Mouse (Mus musculus) mouse embryonic stem cell (cell line): Measurements from ENCODE around the gene Slc4a1ap.
"Not testable (repeated sequence)": the region's sequence is repeated elsewhere in the genome, so short reads cannot be mapped to it uniquely, and the experiment has no call there.

Experiments used
- in situ Hi-C, 2 experiments: fragments of 300-500 bp; cut with MboI; formaldehyde crosslinking; loops; 1 replicate in 1 of 2; 3 replicates in 1 of 2; pipeline ENCODE4 v1.14.3; 2019 to 2020; ENCODE audit warnings: low sequenced_read_pairs in 2 of 2, low pct_unique_long_range_greater_than_20kb in 1 of 2, mixed read lengths in 1 of 2; ENCODE audit not compliant: unreplicated experiment in 1 of 2

The Slc4a1ap gene

DNA sequence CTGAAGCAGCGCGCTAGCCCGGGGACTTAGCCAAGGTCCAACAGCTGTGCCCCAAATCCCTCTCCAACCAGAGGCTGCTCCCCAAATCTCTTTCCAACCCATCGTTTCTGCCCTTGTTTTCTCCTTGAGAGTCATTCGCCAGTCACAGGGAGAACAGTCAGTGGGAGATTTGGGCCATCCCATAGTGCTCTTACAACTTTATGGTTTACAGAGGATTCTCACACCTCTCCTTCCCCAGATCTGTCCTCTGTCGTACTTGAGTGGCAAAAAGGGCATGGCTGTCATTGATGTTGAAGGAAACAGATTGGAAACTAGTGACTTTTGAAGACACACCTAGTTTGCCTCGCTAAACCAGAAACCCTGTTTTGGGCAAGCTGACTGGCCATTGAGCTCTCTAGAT, 37.1 kb downstream of the Slc4a1ap start:
- in situ Hi-C loops, result no loop called here

DNA sequence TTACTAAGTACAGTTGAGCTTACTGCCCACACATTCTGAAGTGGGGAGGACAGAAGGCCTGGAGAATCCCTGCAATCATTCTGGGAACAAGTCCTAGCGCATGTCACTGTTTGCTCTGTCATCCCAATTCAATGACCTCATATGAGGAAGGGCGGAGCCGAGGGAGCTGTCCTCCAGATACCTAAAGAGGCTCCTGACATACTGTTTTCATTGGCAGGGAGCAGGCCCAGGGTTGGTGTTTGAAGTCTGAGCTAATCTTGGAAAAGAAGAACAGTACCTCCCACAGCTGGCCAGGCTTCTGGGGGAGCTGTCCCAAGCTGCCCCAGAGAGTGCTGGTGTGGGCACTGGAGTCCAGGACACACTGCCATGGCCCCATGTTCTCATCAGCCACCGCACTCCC, 38.2 kb downstream of the Slc4a1ap start:
- in situ Hi-C loops, result no loop called here

DNA sequence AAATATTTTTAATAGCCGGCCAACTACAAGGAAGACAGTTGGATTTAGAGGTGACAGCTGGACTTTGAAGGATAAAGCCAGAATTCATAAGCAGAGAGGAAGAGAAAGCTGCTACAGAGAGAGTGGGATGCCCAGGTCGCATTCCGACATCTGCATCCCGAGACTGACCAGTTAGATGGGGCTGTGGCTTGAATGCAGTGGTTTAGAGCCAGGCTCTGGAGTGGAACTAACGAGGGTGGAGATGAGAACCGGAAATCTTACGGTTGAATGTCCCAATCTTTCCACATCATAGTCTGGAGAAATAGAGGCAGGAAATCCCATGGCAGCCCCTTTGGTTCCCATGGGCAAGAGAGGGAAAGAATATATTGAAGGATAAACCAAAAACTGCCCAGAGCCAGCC, 39.2 kb downstream of the Slc4a1ap start:
- in situ Hi-C loops, result no loop called here

DNA sequence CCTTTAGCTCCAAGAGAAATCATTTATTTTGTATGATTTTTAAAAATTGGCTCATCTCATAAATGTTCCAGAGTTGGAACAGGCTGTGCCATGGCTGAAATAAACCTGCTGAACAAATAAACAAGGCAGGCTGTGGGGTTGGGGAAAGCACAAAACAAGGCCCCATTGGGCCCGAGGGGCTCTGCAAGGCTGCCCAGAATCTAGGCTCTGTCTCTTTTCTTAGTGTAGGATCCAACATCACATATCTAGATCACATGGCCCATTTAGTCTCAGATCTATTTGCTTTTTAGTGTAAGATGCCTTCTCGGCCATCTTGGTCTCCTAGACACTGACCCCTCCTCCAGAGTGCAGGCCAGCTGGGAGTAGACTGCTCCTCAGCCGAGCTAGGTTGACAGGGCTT, 39.7 kb downstream of the Slc4a1ap start:
- in situ Hi-C loops, result no loop called here

DNA sequence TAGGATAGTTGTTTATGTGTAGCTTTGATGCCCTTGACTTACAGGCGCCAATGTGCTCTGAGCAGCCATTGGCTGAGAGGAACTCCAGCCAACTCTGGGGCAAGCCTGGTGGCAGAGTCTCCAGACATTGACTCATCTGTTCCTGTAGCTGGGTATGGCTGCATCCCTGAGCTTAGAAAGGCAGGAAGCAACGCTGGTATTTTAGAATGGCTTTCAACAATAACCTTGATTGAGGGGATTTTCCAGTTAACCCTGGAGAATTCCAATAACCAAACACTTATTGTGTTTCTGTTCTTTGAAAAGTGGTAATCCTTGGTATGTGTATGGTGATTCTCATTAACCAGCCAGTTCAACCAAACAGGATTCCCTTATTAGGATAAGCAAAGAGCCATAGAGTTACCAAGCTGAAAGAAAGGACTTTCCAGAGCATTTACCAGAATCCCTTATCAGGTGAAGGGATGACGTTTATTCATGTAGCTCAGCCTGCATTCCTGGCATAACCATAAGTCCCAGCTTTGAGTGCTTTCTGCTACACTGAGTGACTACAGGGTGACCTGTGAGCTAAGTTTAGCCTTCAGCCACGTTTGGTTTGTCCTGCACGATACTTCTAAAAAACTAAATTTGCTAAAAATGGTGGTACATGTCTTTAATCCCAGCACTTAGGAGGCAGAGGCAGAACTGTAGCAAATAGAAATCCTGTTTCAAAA, 41.3 kb downstream of the Slc4a1ap start:
- in situ Hi-C loops, result no loop called here

DNA sequence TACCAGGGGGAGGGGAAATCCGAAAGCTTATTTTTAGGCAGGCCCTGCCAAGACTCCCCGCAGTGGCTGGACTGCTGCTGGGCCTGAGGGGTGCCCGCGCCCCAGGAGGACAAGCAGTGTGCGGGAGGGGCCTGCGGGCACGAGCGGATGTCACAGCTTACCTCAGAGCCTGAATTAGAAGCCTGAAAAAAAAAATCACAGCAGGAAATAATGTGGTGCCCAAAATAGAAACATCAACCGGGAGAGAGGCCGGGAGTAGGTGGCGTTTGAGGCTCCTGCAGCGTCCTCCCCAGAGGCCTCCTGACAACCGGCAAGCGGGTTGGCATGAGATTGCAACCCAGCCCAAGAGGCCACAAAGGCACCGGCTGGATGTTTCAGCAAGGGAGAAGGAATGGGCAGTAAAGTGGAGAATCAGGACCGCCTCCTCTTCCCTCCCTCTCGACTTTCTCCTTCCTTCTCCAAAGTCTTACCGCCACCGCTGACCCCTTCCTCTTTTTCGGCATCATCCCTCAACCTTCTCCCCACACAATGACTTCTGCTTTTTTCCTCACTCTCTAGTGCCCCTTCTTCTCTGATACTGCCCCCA, 44.3 kb downstream of the Slc4a1ap start:
- in situ Hi-C loops, result no loop called here

DNA sequence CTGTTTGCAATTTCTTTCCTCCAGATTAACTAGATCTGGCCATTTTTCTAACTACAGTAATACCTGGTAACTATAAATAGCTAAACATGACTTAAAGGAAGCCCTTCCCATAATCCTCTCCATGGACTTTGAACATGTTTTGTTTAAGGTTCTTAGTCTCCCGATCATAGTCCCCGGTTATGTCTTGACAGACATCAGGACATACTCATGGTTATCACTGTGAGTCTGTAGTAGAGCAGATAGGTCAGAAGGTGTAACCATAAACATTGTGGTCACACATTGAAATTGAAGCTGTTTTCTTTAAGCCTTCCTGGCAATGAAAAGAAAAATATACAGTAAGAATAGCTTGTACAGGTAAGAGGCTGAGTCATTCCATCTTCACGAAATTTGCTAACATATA, 46.9 kb downstream of the Slc4a1ap start:
- in situ Hi-C loops, result no loop called here

DNA sequence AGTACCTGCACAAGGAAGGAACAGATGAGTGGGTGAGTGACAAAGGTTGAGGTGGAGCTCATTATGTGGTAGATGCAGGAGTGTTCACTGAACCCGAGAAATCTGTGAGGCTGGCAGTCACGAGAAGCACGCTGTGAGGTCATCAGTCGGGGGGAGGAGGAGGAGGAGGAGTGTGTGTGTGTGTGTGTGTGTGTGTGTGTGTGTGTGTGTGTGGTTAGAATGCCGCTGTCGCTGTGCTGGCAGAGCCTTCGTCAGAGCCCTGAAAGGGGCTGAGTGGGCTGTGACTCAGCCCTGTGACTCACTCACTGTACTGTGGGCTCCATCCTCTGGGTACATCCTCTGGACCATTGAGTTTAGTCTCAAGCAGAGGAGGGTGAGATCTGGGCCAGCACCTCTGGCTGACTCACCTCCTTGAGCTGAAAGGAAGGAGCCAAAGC, 49.8 kb downstream of the Slc4a1ap start:
- in situ Hi-C loops, result no loop called here

DNA sequence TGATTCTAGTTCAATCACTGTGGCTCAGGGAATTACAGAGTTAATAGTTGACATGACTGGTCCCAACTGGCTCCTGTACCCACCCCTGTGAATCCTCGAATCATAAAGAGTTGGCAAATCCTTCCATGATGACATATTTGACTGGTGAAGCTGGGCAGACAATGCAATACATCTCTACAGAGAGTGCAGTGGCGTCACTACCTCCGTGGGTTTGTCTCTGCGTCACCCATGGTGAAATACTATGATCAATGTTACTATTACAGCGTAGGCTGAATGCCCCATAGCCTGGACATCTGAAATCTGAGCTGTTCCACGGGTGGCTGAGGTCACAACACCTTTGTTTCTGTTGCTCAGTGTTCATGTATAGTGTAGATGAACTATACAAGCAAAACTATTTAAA, 54.5 kb downstream of the Slc4a1ap start:
- in situ Hi-C loops, result no loop called here

DNA sequence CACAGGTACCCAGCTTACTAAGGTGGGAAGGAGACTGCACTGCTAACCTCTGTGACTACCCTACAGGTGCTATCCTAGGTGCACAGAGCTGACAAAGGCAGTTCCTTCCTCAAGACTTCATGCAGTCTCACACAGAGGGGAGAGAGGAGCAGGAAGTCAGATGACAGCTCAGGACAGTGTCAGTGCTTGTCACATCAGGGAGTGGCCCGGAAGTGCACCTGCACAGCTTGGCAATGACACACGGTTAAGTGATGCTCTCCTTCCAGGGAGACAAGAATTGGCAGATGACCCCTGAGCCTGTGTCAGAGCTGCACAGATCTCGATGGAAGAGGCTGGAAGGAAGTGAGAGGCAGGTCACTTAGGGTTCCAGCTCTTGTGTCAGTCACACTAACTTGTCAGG, 55.1 kb downstream of the Slc4a1ap start:
- in situ Hi-C loops, result no loop called here

DNA sequence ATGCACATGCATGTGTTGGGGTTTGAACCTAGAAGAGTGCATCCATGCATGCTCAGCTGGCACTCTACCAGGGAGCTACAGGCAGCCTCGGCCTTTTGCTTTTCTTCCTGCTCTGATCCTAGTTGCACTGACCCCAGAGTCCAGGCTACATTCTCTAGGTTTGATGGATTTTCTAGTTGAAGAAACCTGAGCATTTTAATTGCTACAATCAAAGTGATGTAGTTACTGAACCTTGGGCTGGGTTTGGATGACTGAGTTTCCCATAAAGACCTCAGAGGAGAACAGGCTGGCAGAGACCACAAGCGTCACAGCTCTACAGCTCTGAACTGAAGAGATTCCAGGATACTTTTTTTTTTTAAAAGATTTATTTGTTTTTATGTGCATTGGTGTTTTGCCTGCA, 56.5 kb downstream of the Slc4a1ap start:
- in situ Hi-C loops, result no loop called here

DNA sequence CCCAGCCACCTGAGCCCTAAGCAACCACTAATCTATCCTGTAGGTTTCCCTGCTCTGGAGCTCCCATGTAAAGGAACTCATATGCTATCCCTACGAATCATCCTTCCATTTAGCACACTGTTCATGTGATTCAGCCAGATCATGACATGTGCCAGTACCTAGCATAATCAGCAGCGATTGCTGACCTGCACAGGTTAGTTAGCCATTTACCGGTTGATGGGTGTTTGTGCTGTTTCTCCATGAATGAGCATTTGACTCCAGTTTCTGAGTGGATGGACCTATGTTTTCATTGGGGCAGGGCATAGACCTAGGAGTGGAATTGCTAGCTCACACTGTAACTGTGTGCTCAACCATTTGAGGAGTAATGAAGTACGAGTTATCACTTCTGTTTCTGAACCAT, 58.7 kb downstream of the Slc4a1ap start:
- in situ Hi-C loops, result no loop called here

DNA sequence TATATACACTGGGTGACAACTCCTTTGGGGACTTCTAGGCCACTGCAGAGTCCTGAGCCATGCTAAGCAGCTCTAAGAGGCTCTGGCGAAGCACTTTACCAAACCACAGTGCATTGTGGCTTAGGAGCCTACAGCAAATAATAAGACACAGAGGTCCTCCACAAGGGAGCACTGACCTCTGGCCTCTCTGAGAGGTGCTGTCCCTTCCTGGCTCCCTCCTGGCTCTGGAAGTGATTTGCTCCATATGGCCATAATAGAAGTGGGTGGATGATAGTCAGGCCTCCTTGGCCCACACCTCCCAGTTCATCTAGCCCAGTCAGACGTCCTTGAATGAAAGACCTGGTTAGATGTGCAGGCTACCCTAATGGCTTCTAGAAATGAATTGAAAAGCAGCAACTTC, 61.2 kb downstream of the Slc4a1ap start:
- in situ Hi-C loops, result no loop called here

DNA sequence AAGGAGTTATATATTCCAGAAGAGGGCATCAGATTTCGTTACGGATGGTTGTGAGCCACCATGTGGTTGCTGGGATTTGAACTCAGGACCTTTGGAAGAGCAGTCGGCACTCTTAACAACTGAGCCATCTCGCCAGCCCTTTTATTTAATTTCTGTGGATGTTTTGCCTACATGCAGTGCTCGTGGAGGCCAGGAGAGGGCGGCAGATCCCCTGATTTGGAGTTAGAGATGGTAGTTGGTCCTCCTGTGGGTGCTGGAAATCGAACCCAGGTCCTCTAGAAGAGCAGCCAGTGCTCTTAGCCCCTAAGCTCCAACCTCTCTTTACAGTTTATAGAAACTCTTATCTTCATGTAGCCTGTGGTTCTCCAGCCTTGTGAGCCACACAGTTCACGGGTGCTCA, 61.9 kb downstream of the Slc4a1ap start:
- in situ Hi-C loops, result not testable (repeated sequence)

DNA sequence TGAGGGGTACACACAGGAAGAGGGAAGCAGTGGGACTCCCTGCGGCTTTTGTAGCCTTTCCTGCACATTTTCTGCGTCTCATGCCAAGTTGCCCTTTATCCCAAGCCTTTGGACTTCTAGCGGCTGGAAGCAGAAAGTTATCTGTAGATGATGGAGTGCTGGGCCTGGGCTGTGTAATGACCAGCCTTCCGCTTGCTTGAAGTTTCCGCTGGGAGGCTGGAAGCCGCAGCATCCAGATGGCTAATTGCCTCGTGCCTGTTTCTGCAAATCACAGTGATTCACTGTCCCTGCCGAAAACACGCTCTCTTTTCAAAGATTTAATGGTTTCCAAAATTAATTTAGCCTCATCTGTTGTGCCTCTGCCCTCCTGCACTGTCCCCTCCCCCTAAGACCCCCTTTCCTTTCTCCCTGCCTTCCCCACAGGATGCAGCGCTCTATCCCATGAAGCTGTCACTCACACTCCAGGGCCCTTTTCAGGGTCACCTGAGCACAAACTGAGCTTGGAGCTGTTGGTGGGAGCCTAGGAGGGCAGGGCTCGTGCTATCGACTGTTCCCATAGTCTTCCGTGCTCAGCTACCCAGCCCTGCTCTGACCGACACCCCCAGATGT, 63.0 kb downstream of the Slc4a1ap start:
- in situ Hi-C loops, result loop anchor here in 1 of 2 experiments (10.0 kb wide), 1 partner anchor 555 kb away; no protein-coding TSS in a partner anchor

DNA sequence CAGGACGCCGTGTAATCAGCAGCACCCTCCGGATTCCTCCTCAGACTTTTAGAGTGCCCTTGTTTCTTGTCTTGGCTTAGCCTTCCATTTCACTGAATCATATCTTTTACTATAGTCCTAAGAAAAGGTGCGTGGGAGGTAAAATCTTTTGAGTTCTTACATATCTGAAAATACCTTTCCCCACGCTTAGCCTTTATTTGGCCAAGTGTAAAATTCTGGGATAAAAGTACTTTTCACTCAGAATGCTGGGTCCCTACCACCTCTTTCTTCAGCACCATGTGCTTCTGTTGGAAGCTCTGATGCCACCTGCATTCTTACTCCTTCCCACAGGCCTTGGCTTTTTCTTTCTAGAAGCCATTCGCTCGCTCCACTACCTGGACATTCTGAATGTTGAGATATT, 64.3 kb downstream of the Slc4a1ap start:
- in situ Hi-C loops, result loop anchor here in 1 of 2 experiments (10.0 kb wide), 1 partner anchor 554 kb away; no protein-coding TSS in a partner anchor

DNA sequence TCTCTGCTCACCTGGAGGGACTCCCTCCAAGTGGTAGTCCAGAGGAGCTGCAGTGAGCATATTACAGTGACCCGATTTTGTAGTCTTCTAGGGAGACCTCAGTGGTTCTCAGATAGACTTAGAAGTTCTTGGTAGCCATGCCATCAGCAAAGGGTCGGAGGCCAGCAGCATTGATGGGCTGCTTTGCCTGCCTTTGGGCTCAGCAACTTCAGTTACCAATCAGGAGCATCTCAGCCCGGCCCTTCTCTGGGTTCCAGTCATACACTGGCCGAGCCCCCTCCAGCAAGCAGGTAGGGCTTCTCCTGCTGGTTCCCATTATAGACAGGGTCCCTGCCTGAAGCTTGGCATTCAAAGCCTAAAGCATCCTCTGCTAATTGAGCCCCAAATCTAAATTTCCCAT, 69.1 kb downstream of the Slc4a1ap start:
- in situ Hi-C loops, result loop anchor here (5.0 to 10.0 kb wide), 3 partner anchors 101 to 601 kb away; partner anchors contain the start of genes Babam2 (in 1 of the 2) and Rbks (in 1 of the 2)

DNA sequence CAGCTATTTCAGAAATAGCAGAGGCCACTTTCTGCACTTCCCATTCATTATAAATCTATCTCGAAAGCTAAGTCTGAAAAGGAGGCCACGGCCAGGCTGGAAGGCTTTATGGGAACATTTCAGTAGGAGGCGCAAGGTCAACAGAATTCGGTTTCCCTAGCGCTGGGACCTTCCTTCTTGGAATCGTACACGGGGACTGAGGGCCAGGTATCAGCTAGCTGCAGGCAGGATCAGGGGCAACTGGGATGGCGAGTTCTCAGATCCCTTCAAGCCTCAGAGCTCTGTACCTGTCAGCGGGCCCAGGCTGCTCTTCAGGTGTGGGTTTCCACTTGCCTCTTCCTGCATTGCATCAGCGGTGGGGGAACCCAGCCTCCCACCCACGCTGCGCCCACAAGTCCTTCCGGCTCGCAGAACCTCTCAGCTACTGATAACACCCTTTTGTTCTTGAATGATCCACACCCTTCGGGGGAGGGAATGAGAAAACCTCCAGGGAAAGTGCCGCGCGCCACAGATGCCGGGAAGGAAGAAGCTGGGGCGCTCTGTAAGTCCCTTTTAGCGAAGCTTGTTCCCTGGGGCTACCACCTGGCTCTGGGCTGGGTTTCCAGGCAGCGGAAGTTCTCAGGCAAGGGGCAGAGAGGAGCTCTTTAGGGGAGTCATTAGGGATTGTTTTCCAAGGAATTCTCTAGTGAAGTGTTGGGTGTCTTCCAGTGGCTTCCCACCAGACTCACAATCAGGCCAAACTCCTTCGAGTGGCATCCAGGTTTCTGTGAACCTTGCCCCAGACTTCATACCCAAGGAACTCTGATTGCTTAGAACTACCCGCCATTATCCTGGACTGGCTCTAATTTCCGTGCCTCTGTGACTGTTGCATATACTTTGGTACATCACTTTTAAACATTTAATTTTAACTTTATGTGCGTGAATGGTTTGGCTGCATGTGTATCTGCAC, 70.0 kb downstream of the Slc4a1ap start, which contains the start of gene Mrpl33:
Gene Mrpl33 (plus strand): TSS at position 455 of the 949 bp plus-strand sequence.
- in situ Hi-C loops, result loop anchor here (5.0 to 10.0 kb wide), 3 partner anchors 101 to 601 kb away; partner anchors contain the start of genes Babam2 (in 1 of the 2) and Rbks (in 1 of the 2)
